Mouse (Mus musculus) myocyte (in vitro differentiated cells): ENCODE data around the gene Crat. TPM values are rescaled to one million over a fixed set of nuclear protein-coding genes. Genes with fewer than 3 reads are reported as not detected.
A peak's percentile ranks its signal among the peaks of the same experiment; 100 is the strongest.

ENCODE experiments used
- H3K27me3 ChIP-seq: one replicate; pipeline ENCODE4 v1.6.1; 2011; ENCODE audit not compliant: control insufficient read depth, insufficient read depth, insufficient read length
- H3K36me3 ChIP-seq: one replicate; pipeline ENCODE4 v1.6.1; 2011; ENCODE audit not compliant: control insufficient read depth, insufficient read depth
- H3K4me2 ChIP-seq: one replicate; pipeline ENCODE4 v1.6.1; 2011; ENCODE audit warnings: low read depth, control low read depth
- H3K4me3 ChIP-seq: one replicate; pipeline ENCODE4 v1.5.1; 2011; ENCODE audit warnings: mild to moderate bottlenecking, control low read depth, moderate library complexity
- H3K79me2 ChIP-seq: one replicate; pipeline ENCODE4 v1.6.1; 2011; ENCODE audit not compliant: control insufficient read depth, insufficient read depth
- H3ac ChIP-seq: one replicate; pipeline ENCODE4 v1.6.1; 2011; ENCODE audit not compliant: control insufficient read depth, insufficient read length
- CEBPB ChIP-seq: IDR thresholded peaks from 2 replicates; pipeline ENCODE4 v1.6.1; 2011; ENCODE audit warnings: mild to moderate bottlenecking, moderate library complexity; ENCODE audit not compliant: poor library complexity, insufficient read depth, severe bottlenecking
- E2F4 ChIP-seq: IDR thresholded peaks from one replicate; pipeline ENCODE4 v1.6.1; 2011; ENCODE audit warnings: mild to moderate bottlenecking, control low read depth, moderate library complexity; ENCODE audit not compliant: insufficient read depth
- MAX ChIP-seq: IDR thresholded peaks from one replicate; pipeline ENCODE4 v1.6.1; 2011; ENCODE audit warnings: low read depth, mild to moderate bottlenecking, control low read depth
- MYOD1 ChIP-seq, 3 experiments: IDR thresholded peaks; one replicate each; pipeline ENCODE4 v1.6.1; 2011; ENCODE audit warnings: control low read depth in 2 of 3, low read depth in 2 of 3, mild to moderate bottlenecking in 2 of 3, moderate library complexity in 1 of 3; ENCODE audit not compliant: insufficient read length in 2 of 3, control insufficient read depth in 1 of 3
- MYOG ChIP-seq, 3 experiments: IDR thresholded peaks; one replicate each; pipeline ENCODE4 v1.6.1; 2011; ENCODE audit warnings: control low read depth in 2 of 3, low read depth in 2 of 3, mild to moderate bottlenecking in 2 of 3; ENCODE audit not compliant: insufficient read length in 2 of 3, control insufficient read depth in 1 of 3, insufficient read depth in 1 of 3
- POLR2A ChIP-seq: IDR thresholded peaks from one replicate; pipeline ENCODE4 v1.6.1; 2011; ENCODE audit warnings: low read depth, mild to moderate bottlenecking, control low read depth, moderate library complexity; ENCODE audit not compliant: insufficient read length
- POLR2AphosphoS2 ChIP-seq: IDR thresholded peaks from one replicate; pipeline ENCODE4 v1.6.1; 2011; ENCODE audit warnings: low read depth, control low read depth; ENCODE audit not compliant: insufficient read length
- REST ChIP-seq: IDR thresholded peaks from one replicate; pipeline ENCODE4 v1.6.1; 2011; ENCODE audit warnings: mild to moderate bottlenecking, control low read depth, moderate library complexity; ENCODE audit not compliant: insufficient read depth, insufficient read length
- SRF ChIP-seq: IDR thresholded peaks from one replicate; pipeline ENCODE4 v1.6.1; 2011; ENCODE audit warnings: low read depth; ENCODE audit not compliant: control insufficient read depth, insufficient read length
- TCF12 ChIP-seq: IDR thresholded peaks from one replicate; pipeline ENCODE4 v1.6.1; 2011; ENCODE audit warnings: mild to moderate bottlenecking, control low read depth; ENCODE audit not compliant: poor library complexity, insufficient read depth, severe bottlenecking
- TCF3 ChIP-seq: IDR thresholded peaks from one replicate; pipeline ENCODE4 v1.6.1; 2011; ENCODE audit warnings: low read depth, control low read depth; ENCODE audit not compliant: insufficient read length
- USF1 ChIP-seq: IDR thresholded peaks from one replicate; pipeline ENCODE4 v1.6.1; 2011; ENCODE audit warnings: low read depth, mild to moderate bottlenecking, control low read depth, moderate library complexity
- polyA plus RNA-seq: library from polyadenylated mRNA; unstranded; fragments of >200 nt; fragmentation: generic; extraction: Trizol; gene quantifications from one replicate; pipeline ENCODE4 v1.2.1, GENCODE M21; 2012; ENCODE audit warnings: missing spikeins

The Crat gene
- polyA plus RNA-seq, 1 experiment, result 42.2 TPM

GRCm38 (mm10) chr2:30409454-30410176 lies 6.0 kb downstream of the Crat start:
- H3K79me2 ChIP-seq, result no peaks in the 10 kb centered on the region
- H3K36me3 ChIP-seq, result peaks cover 14% of the 10 kb centered on the region
- no peak overlapping the region for H3ac ChIP-seq
- no peak overlapping the region for H3K4me2 ChIP-seq
- H3K4me3 ChIP-seq, result no peak overlapping the region
- TF ChIP-seq MYOD1 (IDR thresholded peaks at IDR 0.05; ENCODE audit: control insufficient read depth in 1 of 3, insufficient read length in 2 of 3, low read depth in 2 of 3), result peak in 1 of 3 experiments; percentile 25
- no peak for TF ChIP-seq TCF3
- no peak for TF ChIP-seq POLR2A
- TF ChIP-seq MYOG (IDR thresholded peaks at IDR 0.05; ENCODE audit: control insufficient read depth in 1 of 3, insufficient read depth in 1 of 3, insufficient read length in 2 of 3, low read depth in 2 of 3), result no peak
- no peaks in the 10 kb centered on the region for H3K27me3 ChIP-seq

GRCm38 (mm10) chr2:30408452-30409100 lies 7.0 kb downstream of the Crat start:
- Histone ChIP-seq H3K36me3 (peaks cover 14% of the 10 kb centered on the region), H3K79me2 (no peaks in the 10 kb centered on the region)

GRCm38 (mm10) chr2:30407778-30408177 lies 7.8 kb downstream of the Crat start:
- H3K4me2 ChIP-seq, result no peak overlapping the region
- no peak overlapping the region for H3ac ChIP-seq
- H3K36me3 ChIP-seq, result peaks cover 14% of the 10 kb centered on the region
- no peak overlapping the region for H3K4me3 ChIP-seq
- no peak for TF ChIP-seq E2F4
- TF ChIP-seq POLR2AphosphoS2, result no peak
- no peak for TF ChIP-seq REST
- no peak for TF ChIP-seq POLR2A
- no peak for TF ChIP-seq TCF12
- TF ChIP-seq USF1, result no peak
- no peak for TF ChIP-seq MYOD1 (IDR thresholded peaks at IDR 0.05; ENCODE audit: control insufficient read depth in 1 of 3, insufficient read length in 2 of 3, low read depth in 2 of 3)
- TF ChIP-seq SRF, result no peak
- TF ChIP-seq MAX, result no peak
- no peak for TF ChIP-seq CEBPB
- no peak for TF ChIP-seq MYOG (IDR thresholded peaks at IDR 0.05; ENCODE audit: control insufficient read depth in 1 of 3, insufficient read depth in 1 of 3, insufficient read length in 2 of 3, low read depth in 2 of 3)
- TF ChIP-seq TCF3, result no peak
- no peaks in the 10 kb centered on the region for H3K27me3 ChIP-seq
- H3K79me2 ChIP-seq, result no peaks in the 10 kb centered on the region

More at GRCm38 (mm10) chr2:30408452-30409100, 7.0 kb downstream of the Crat start:
- no peak overlapping the region for H3ac ChIP-seq
- no peak overlapping the region for H3K4me3 ChIP-seq
- TF ChIP-seq E2F4, result no peak
- H3K27me3 ChIP-seq, result no peaks in the 10 kb centered on the region
- H3K4me2 ChIP-seq, result no peak overlapping the region

GRCm38 (mm10) chr2:30407221-30407620 lies 8.4 kb downstream of the Crat start:
- Histone ChIP-seq H3ac (no peak overlapping the region), H3K4me2 (no peak overlapping the region), H3K27me3 (no peaks in the 10 kb centered on the region), H3K36me3 (peaks cover 14% of the 10 kb centered on the region), H3K4me3 (no peak overlapping the region), H3K79me2 (no peaks in the 10 kb centered on the region)
- TF ChIP-seq SRF (no peak), E2F4 (no peak), MYOG (IDR thresholded peaks at IDR 0.05; ENCODE audit: control insufficient read depth in 1 of 3, insufficient read depth in 1 of 3, insufficient read length in 2 of 3, low read depth in 2 of 3) (no peak), CEBPB (no peak), REST (no peak), USF1 (no peak), POLR2A (no peak), POLR2AphosphoS2 (no peak), MYOD1 (IDR thresholded peaks at IDR 0.05; ENCODE audit: control insufficient read depth in 1 of 3, insufficient read length in 2 of 3, low read depth in 2 of 3) (no peak), TCF3 (no peak), TCF12 (no peak), MAX (no peak)

GRCm38 (mm10) chr2:30403870-30404269 lies 11.7 kb downstream of the Crat start:
- H3K4me2 ChIP-seq, result no peak overlapping the region
- H3K4me3 ChIP-seq, result no peak overlapping the region
- H3K36me3 ChIP-seq, result peaks cover 12% of the 10 kb centered on the region
- no peaks in the 10 kb centered on the region for H3K79me2 ChIP-seq
- H3K27me3 ChIP-seq, result no peaks in the 10 kb centered on the region
- no peak overlapping the region for H3ac ChIP-seq
- TF ChIP-seq MAX (no peak), REST (no peak), MYOG (IDR thresholded peaks at IDR 0.05; ENCODE audit: control insufficient read depth in 1 of 3, insufficient read depth in 1 of 3, insufficient read length in 2 of 3, low read depth in 2 of 3) (no peak), TCF12 (no peak), SRF (no peak), CEBPB (no peak), USF1 (no peak), POLR2AphosphoS2 (no peak), E2F4 (no peak), MYOD1 (IDR thresholded peaks at IDR 0.05; ENCODE audit: control insufficient read depth in 1 of 3, insufficient read length in 2 of 3, low read depth in 2 of 3) (no peak), POLR2A (no peak), TCF3 (no peak)
